Mouse (Mus musculus): Measurements from ENCODE around the gene Pou3f1. TPM values are rescaled to one million over a fixed set of nuclear protein-coding genes. Genes with fewer than 3 reads are reported as not detected.
A peak's percentile ranks its signal among the peaks of the same experiment; 100 is the strongest.

Pou3f1 gene
- polyA plus RNA-seq, 1 experiment from 2014 or later: 0.10 TPM

GRCm38 (mm10) chr4:124691455-124691854 lies 34.8 kb downstream of the Pou3f1 start:
- no peak overlapping the region for H3K4me3 ChIP-seq (ENCODE audit: low read depth, low read length)
- no peaks in the 10 kb centered on the region for H3K36me3 ChIP-seq (ENCODE audit: insufficient read depth, low read length)
- peaks cover 5% of the 10 kb centered on the region; the same call in 1 of the 2 replicates for H3K27me3 ChIP-seq (replicated peaks; ENCODE audit: insufficient read depth, low read length)
- no peak for TF ChIP-seq CTCF (IDR thresholded peaks at IDR 0.05)
- H3K4me1 ChIP-seq (ENCODE audit: insufficient read depth, low read depth, low read length): no peaks in the 10 kb centered on the region
- no peaks in the 10 kb centered on the region for H3K9me3 ChIP-seq (ENCODE audit: low read length)
- no peak overlapping the region for H3K27ac ChIP-seq (ENCODE audit: low read length)
- H3K4me2 ChIP-seq (replicated peaks; ENCODE audit: low read depth, low read length): no peak overlapping the region
- ATAC-seq: no peak
- no peak for DNase-seq (ENCODE audit: low spot score)
- WGBS: 82% methylated on average over 8 of the region's 8 CpGs
- no peak overlapping the region for H3K9ac ChIP-seq (replicated peaks; ENCODE audit: low read depth)

GRCm38 (mm10) chr4:124692416-124692861 lies 35.8 kb downstream of the Pou3f1 start:
- TF ChIP-seq CTCF (IDR thresholded peaks at IDR 0.05) (no peak; the same call in 1 of the 2 replicates), EP300 (IDR thresholded peaks at IDR 0.05) (peak; percentile 78)
- Histone ChIP-seq H3K4me3 (ENCODE audit: low read depth, low read length) (peak overlapping the region; percentile 61; the same call in 1 of the 2 replicates), H3K9ac (replicated peaks; ENCODE audit: low read depth) (no peak overlapping the region), H3K9me3 (ENCODE audit: low read length) (no peaks in the 10 kb centered on the region), H3K27ac (ENCODE audit: low read length) (no peak overlapping the region), H3K36me3 (ENCODE audit: insufficient read depth, low read length) (no peaks in the 10 kb centered on the region), H3K4me1 (ENCODE audit: insufficient read depth, low read depth, low read length) (no peaks in the 10 kb centered on the region), H3K27me3 (replicated peaks; ENCODE audit: insufficient read depth, low read length) (peaks cover 5% of the 10 kb centered on the region; the same call in 1 of the 2 replicates), H3K4me2 (replicated peaks; ENCODE audit: low read depth, low read length) (peak overlapping the region; percentile 76)
- 42% methylated on average over 3 of the region's 3 CpGs for WGBS
- DNase-seq (ENCODE audit: low spot score) (peak; percentile 92), ATAC-seq (peak; percentile 76)

- Histone ChIP-seq H3K36me3 (ENCODE audit: insufficient read depth, low read length) (no peaks in the 10 kb centered on the region), H3K4me2 (replicated peaks; ENCODE audit: low read depth, low read length) (peak within 1 kb of the TSS; percentile 76), H3K27me3 (replicated peaks; ENCODE audit: insufficient read depth, low read length) (peaks cover 5% of the 10 kb centered on the region; the same call in 1 of the 2 replicates), H3K4me3 (ENCODE audit: low read depth, low read length) (peak within 1 kb of the TSS; percentile 61), H3K9me3 (ENCODE audit: low read length) (no peaks in the 10 kb centered on the region), H3K27ac (ENCODE audit: low read length) (peak within 1 kb of the TSS; percentile 77), H3K4me1 (ENCODE audit: insufficient read depth, low read depth, low read length) (no peaks in the 10 kb centered on the region), H3K9ac (replicated peaks; ENCODE audit: low read depth) (peak within 1 kb of the TSS; percentile 72)
- ATAC-seq (peak; percentile 94), DNase-seq (ENCODE audit: low spot score) (peak; percentile 97)
- WGBS: under 1% methylated on average over 43 of the region's 43 CpGs
- TF ChIP-seq EP300 (IDR thresholded peaks at IDR 0.05) (no peak), CTCF (IDR thresholded peaks at IDR 0.05) (no peak)
These were observed 36.7 kb downstream of the Pou3f1 start, which contains the start of gene Utp11 for GRCm38 (mm10) chr4:124693135-124693894. TSS of gene Utp11 (minus strand) at chr4:124693600.

GRCm38 (mm10) chr4:124694572-124694971 lies 38.0 kb downstream of the Pou3f1 start:
- TF ChIP-seq CTCF (IDR thresholded peaks at IDR 0.05) (no peak), EP300 (IDR thresholded peaks at IDR 0.05) (no peak)
- Histone ChIP-seq H3K36me3 (ENCODE audit: insufficient read depth, low read length) (no peaks in the 10 kb centered on the region), H3K4me3 (ENCODE audit: low read depth, low read length) (no peak overlapping the region), H3K4me2 (replicated peaks; ENCODE audit: low read depth, low read length) (no peak overlapping the region), H3K27ac (ENCODE audit: low read length) (no peak overlapping the region), H3K9ac (replicated peaks; ENCODE audit: low read depth) (no peak overlapping the region), H3K9me3 (ENCODE audit: low read length) (no peaks in the 10 kb centered on the region), H3K27me3 (replicated peaks; ENCODE audit: insufficient read depth, low read length) (peaks cover 5% of the 10 kb centered on the region; the same call in 1 of the 2 replicates), H3K4me1 (ENCODE audit: insufficient read depth, low read depth, low read length) (no peaks in the 10 kb centered on the region; the same call in 1 of the 2 replicates)
- DNase-seq (ENCODE audit: low spot score) (no peak), ATAC-seq (no peak)
- WGBS: 73% methylated on average over 2 of the region's 2 CpGs

- TF ChIP-seq CTCF (IDR thresholded peaks at IDR 0.05) (no peak), EP300 (IDR thresholded peaks at IDR 0.05) (no peak)
- 15% methylated on average over 18 of the region's 18 CpGs for WGBS
- DNase-seq (ENCODE audit: low spot score) (no peak), ATAC-seq (no peak)
- H3K4me2 ChIP-seq (replicated peaks; ENCODE audit: low read depth, low read length): no peak overlapping the region
- no peak overlapping the region for H3K27ac ChIP-seq (ENCODE audit: low read length)
- H3K4me3 ChIP-seq (ENCODE audit: low read depth, low read length): no peak overlapping the region
- H3K9me3 ChIP-seq (ENCODE audit: low read length): no peaks in the 10 kb centered on the region
- H3K4me1 ChIP-seq (ENCODE audit: insufficient read depth, low read depth, low read length): peaks cover 5% of the 10 kb centered on the region
- H3K9ac ChIP-seq (replicated peaks; ENCODE audit: low read depth): no peak overlapping the region
- peaks cover 5% of the 10 kb centered on the region; the same call in 1 of the 2 replicates for H3K27me3 ChIP-seq (replicated peaks; ENCODE audit: insufficient read depth, low read length)
- H3K36me3 ChIP-seq (ENCODE audit: insufficient read depth, low read length): no peaks in the 10 kb centered on the region
These were observed 39.3 kb downstream of the Pou3f1 start for GRCm38 (mm10) chr4:124695786-124696516.

GRCm38 (mm10) chr4:124699791-124700190 lies 43.2 kb downstream of the Pou3f1 start:
- 0 out of 2 replicates have a peak overlapping the region, but pooled peaks have one; percentile 32 for H3K27ac ChIP-seq (ENCODE audit: low read length)

More at GRCm38 (mm10) chr4:124699791-124700190, 43.2 kb downstream of the Pou3f1 start:
- Histone ChIP-seq H3K4me3 (ENCODE audit: low read depth, low read length) (0 out of 2 replicates have a peak overlapping the region, but pooled peaks have one; percentile 59), H3K9ac (replicated peaks; ENCODE audit: low read depth) (no peak overlapping the region), H3K27me3 (replicated peaks; ENCODE audit: insufficient read depth, low read length) (peaks cover 5% of the 10 kb centered on the region; the same call in 1 of the 2 replicates), H3K36me3 (ENCODE audit: insufficient read depth, low read length) (no peaks in the 10 kb centered on the region), H3K4me2 (replicated peaks; ENCODE audit: low read depth, low read length) (peak overlapping the region; percentile 90), H3K4me1 (ENCODE audit: insufficient read depth, low read depth, low read length) (peaks cover 20% of the 10 kb centered on the region), H3K9me3 (ENCODE audit: low read length) (no peaks in the 10 kb centered on the region)
- TF ChIP-seq EP300 (IDR thresholded peaks at IDR 0.05): no peak
- TF ChIP-seq CTCF (IDR thresholded peaks at IDR 0.05): no peak
- 39% methylated on average over 6 of the region's 6 CpGs for WGBS
- no peak for DNase-seq (ENCODE audit: low spot score)
- ATAC-seq: no peak
